Comparison of ENCODE assay signal across 12 mouse cellular contexts in the genomic region with DNA sequence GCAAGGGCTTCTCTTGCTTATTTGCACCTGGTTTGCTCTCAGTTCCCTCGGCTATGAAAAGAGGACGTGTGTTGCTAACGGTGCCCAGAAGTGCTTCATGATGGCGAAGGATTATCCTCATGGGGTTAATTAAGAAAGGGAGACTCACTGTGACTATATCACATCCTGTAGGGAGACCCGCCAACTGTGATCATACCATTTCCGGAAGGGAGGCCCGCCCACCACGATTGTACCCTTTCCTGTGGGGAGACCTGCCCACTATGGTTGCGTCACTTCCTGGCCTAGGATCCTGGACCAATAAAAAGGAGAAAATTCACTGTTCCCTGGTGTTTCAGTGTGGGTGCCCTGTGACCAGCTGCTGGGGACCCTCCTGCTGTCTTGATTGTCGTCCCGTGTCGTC. TPM values are rescaled to one million over a fixed set of nuclear protein-coding genes. Genes with fewer than 3 reads are reported as not detected.
A peak's percentile ranks its signal among the peaks of the same experiment; 100 is the strongest.
DNase-seq lines count a peak whose midpoint lies in the region; ATAC-seq lines count a peak whose summit lies in the region.
"Had no signal": no experiment of that assay in that cellular context is flagged by ENCODE, and none has a peak within 500 bp of the region (broad histone marks: within the 10 kb centered on the region; RNA-seq: fewer than 3 reads in every experiment).

No protein-coding gene starts in this region.

- intact Hi-C loops in heart, postnatal 36 days (cut with DNase I): no loop called here

- no peak overlapping the region for H3K4me2 ChIP-seq in heart, embryonic 11.5 days
- H3K4me2 ChIP-seq in forebrain, embryonic 12.5 days: no peak overlapping the region
- H3K4me2 ChIP-seq: hindbrain, embryonic 15.5 days; midbrain, embryonic 12.5 days had no signal

- DNase-seq in heart, adult 18-20 months: peak; percentile 60 to 80
- peak; percentile 92 for DNase-seq in R1 (ENCODE audit: low read depth, low spot score)
- peak; percentile 55 to 59 for DNase-seq in heart, postnatal 36 days
- peak; percentile 73 for DNase-seq in lung, postnatal 25 days (ENCODE audit: low spot score)
- no peak for DNase-seq in embryo, embryonic 10.5 days (ENCODE audit: low spot score)
- DNase-seq: left cerebral cortex, postnatal 4 days; thymus, adult 18-20 months had no signal

- H3K9ac ChIP-seq in heart, embryonic 11.5 days (ENCODE audit: low read depth, low read length): no peak overlapping the region
- H3K9ac ChIP-seq in forebrain, embryonic 12.5 days: no peak overlapping the region
- H3K9ac ChIP-seq: hindbrain, embryonic 15.5 days; midbrain, embryonic 12.5 days had no signal

- no peaks in the 10 kb centered on the region for H3K27me3 ChIP-seq in heart, embryonic 11.5 days (ENCODE audit: control insufficient read depth, insufficient read depth, low read length)
- no peaks in the 10 kb centered on the region for H3K27me3 ChIP-seq in forebrain, embryonic 12.5 days
- H3K27me3 ChIP-seq: hindbrain, embryonic 15.5 days; midbrain, embryonic 12.5 days had no signal

- H3K4me1 ChIP-seq in heart, embryonic 11.5 days (ENCODE audit: control insufficient read depth, insufficient read depth, low read length): no peaks in the 10 kb centered on the region
- peaks cover 5% of the 10 kb centered on the region; the same call in 1 of the 2 replicates for H3K4me1 ChIP-seq in forebrain, embryonic 12.5 days

- 85% methylated on average over 12 of the region's 12 CpGs for WGBS in heart, embryonic 11.5 days (ENCODE audit: insufficient replicate concordance)
- WGBS in forebrain, embryonic 12.5 days: 87% methylated on average over 12 of the region's 12 CpGs

- H3K36me3 ChIP-seq in heart, embryonic 11.5 days (ENCODE audit: control insufficient read depth, insufficient read depth, low read length): peaks cover 16% of the 10 kb centered on the region
- peaks cover 77% of the 10 kb centered on the region for H3K36me3 ChIP-seq in forebrain, embryonic 12.5 days (replicated peaks)
- H3K36me3 ChIP-seq: hindbrain, embryonic 15.5 days had no signal

- no peak for ATAC-seq in heart, embryonic 11.5 days (replicated peaks; ENCODE audit: insufficient number of reproducible peaks, low FRiP score, low TSS enrichment)
- ATAC-seq in forebrain, embryonic 12.5 days (ENCODE audit: low FRiP score): no peak
- ATAC-seq in inflammation-experienced regulatory T-cells, adult 6 months: no peak

- no peaks in the 10 kb centered on the region for H3K9me3 ChIP-seq in heart, embryonic 11.5 days (replicated peaks; ENCODE audit: control insufficient read depth, low read length)
- no peaks in the 10 kb centered on the region for H3K9me3 ChIP-seq in forebrain, embryonic 12.5 days
- H3K9me3 ChIP-seq: hindbrain, embryonic 15.5 days; midbrain, embryonic 12.5 days had no signal

- no peak overlapping the region for H3K4me3 ChIP-seq in heart, embryonic 11.5 days (ENCODE audit: low read depth, low read length)
- no peak overlapping the region for H3K4me3 ChIP-seq in forebrain, embryonic 12.5 days (replicated peaks)
- H3K4me3 ChIP-seq: hindbrain, embryonic 15.5 days; midbrain, embryonic 12.5 days had no signal

- H3K27ac ChIP-seq in heart, embryonic 11.5 days (ENCODE audit: low read depth, low read length): no peak overlapping the region
- H3K27ac ChIP-seq in forebrain, embryonic 12.5 days: no peak overlapping the region
- H3K27ac ChIP-seq: hindbrain, embryonic 15.5 days; midbrain, embryonic 12.5 days had no signal

RNA-seq across cellular contexts. Expression of gene Cit, which starts 9.3 kb away (rescaled TPM):
- total RNA-seq in heart, adult 18-20 months (2021): 1 to 10 TPM in 1 of 2 experiments, under 1 TPM in 1; 0.77 to 1.0 TPM
- 21.8 and 33.1 TPM in 2 replicates for polyA plus RNA-seq in heart, embryonic 11.5 days (2014; fragmentation: Nextera tagmentation; extraction: Ambion mirVana)
- total RNA-seq in heart, postnatal 36 days (2021): 1 to 10 TPM; 1.7 to 2.2 TPM
- 41.4 and 46.5 TPM in 2 replicates for polyA plus RNA-seq in forebrain, embryonic 12.5 days (2016; fragmentation: Nextera tagmentation; extraction: Ambion mirVana)
- polyA plus RNA-seq in inflammation-experienced regulatory T-cells, adult 6 months (2017; shearing (Covaris generic)): 10 to 100 TPM in 1 of 3 experiments, 1 to 10 TPM in 2; 2.9 to 27.5 (median 4.1) TPM
